Mouse (Mus musculus) kidney, postnatal 25 days (tissue): Measurements from ENCODE around the gene Polr2i.
"Not testable (repeated sequence)": the region's sequence is repeated elsewhere in the genome, so short reads cannot be mapped to it uniquely, and the experiment has no call there.

ENCODE experiments used
- DNase-seq, 2 experiments: peaks; one replicate each; pipeline ENCODE4 v3.0.0; 2021; ENCODE audit warnings: mixed read lengths in 2 of 2

The Polr2i gene

GRCm38 (mm10) chr7:30231669-30232454 lies at the start of gene Polr2i, which contains the start of gene Tbcb:
Gene Polr2i, plus strand, starts transcription at chr7:30231948.
Gene Tbcb, minus strand, starts transcription at chr7:30232272.
- DNase-seq, result peak; percentile 98 to 100

- DNase-seq, result not testable (repeated sequence)
Measured at GRCm38 (mm10) chr7:30183189-30183588, 48.6 kb upstream of the Polr2i start.

GRCm38 (mm10) chr7:30183879-30184289 lies 47.9 kb upstream of the Polr2i start, which contains the start of gene Cox7a1:
Gene Cox7a1, plus strand, starts transcription at chr7:30184144.
- DNase-seq, result peak; percentile 94 to 95

GRCm38 (mm10) chr7:30184641-30185348 lies 47.0 kb upstream of the Polr2i start:
- no peak for DNase-seq

GRCm38 (mm10) chr7:30188344-30189115 lies 43.2 kb upstream of the Polr2i start:
- DNase-seq, result no peak

- no peak for DNase-seq
Measured at GRCm38 (mm10) chr7:30189116-30189491, 42.6 kb upstream of the Polr2i start.

GRCm38 (mm10) chr7:30192088-30192487 lies 39.7 kb upstream of the Polr2i start:
- no peak for DNase-seq

- DNase-seq, result no peak
Measured at GRCm38 (mm10) chr7:30193013-30193412, 38.7 kb upstream of the Polr2i start.

- peak; percentile 90 to 92 for DNase-seq
Measured at GRCm38 (mm10) chr7:30193581-30194100, 38.1 kb upstream of the Polr2i start.

- peak in 1 of 2 experiments; percentile 47 for DNase-seq
Measured at GRCm38 (mm10) chr7:30194101-30194831, 37.5 kb upstream of the Polr2i start.

GRCm38 (mm10) chr7:30194884-30195283 lies 36.9 kb upstream of the Polr2i start:
- peak; percentile 98 for DNase-seq

GRCm38 (mm10) chr7:30195461-30195860 lies 36.3 kb upstream of the Polr2i start:
- no peak for DNase-seq

- DNase-seq, result no peak
Measured at GRCm38 (mm10) chr7:30196171-30196570, 35.6 kb upstream of the Polr2i start.

- no peak for DNase-seq
Measured at GRCm38 (mm10) chr7:30197592-30198129, 34.1 kb upstream of the Polr2i start.

- peak; percentile 60 to 69 for DNase-seq
Measured at GRCm38 (mm10) chr7:30198481-30198971, 33.2 kb upstream of the Polr2i start, which contains the start of gene Capns1. Gene Capns1, minus strand, starts transcription at chr7:30198811.

GRCm38 (mm10) chr7:30199498-30200139 lies 32.1 kb upstream of the Polr2i start:
- peak in 1 of 2 experiments; percentile 34 for DNase-seq

- DNase-seq, result peak in 1 of 2 experiments; percentile 33
Measured at GRCm38 (mm10) chr7:30200200-30200599, 31.5 kb upstream of the Polr2i start.

- DNase-seq, result not testable (repeated sequence)
Measured at GRCm38 (mm10) chr7:30200661-30201060, 31.1 kb upstream of the Polr2i start.

GRCm38 (mm10) chr7:30202895-30203690 lies 28.7 kb upstream of the Polr2i start:
- DNase-seq, result peak in 1 of 2 experiments; percentile 33

GRCm38 (mm10) chr7:30204380-30204779 lies 27.4 kb upstream of the Polr2i start:
- no peak for DNase-seq
